Mouse (Mus musculus): ENCODE results near the gene Trip4.

- TF ChIP-seq CTCF (IDR thresholded peaks at IDR 0.05; ENCODE audit: extremely low read depth, insufficient read depth, low read length): no peak
- peak; percentile 68 for TF ChIP-seq POLR2A (IDR thresholded peaks at IDR 0.05; ENCODE audit: extremely low read depth, insufficient read depth, low read length)
Observed at GRCm38 (mm10) chr9:65884564-65885315, 23.9 kb downstream of the Trip4 start.
